Mouse (Mus musculus) cerebellum, postnatal 10 days (tissue): ENCODE data around the gene Olfr1359.

Experiments
- DNase-seq, 2 experiments: peaks; one replicate each; pipeline ENCODE4 v3.0.0; 2021; ENCODE audit warnings: mixed read lengths in 2 of 2

The Olfr1359 gene

DNA sequence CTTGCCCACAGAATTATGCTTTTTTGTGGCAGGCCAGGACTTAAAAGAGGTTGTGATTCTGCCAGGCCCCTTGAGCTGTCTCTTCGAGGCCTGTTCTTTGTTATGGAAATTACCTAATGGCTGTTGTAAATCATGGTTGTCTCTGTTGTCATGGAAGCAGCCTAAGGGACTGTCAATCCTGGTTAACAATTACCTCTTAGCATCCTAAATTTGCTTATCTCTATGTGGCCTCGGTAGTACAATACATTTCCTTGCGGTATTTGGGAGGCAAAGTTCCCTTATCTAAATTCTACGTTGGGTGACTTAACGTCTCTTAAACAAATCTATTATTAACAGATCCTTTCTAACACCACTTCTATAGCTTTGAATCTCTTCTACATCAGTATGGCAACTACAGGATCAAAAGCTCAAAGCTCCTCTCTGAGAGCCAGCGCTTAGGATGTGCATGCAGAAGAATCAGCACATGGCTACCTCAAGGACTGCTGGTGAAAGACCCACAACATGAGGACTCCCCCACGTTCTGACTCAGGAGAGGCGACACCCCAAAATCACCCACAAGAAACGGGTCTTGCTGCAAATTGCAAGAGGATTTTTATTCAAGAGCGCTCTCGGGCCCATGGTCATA, 30.1 kb downstream of the Olfr1359 start:
- no peak for DNase-seq

DNA sequence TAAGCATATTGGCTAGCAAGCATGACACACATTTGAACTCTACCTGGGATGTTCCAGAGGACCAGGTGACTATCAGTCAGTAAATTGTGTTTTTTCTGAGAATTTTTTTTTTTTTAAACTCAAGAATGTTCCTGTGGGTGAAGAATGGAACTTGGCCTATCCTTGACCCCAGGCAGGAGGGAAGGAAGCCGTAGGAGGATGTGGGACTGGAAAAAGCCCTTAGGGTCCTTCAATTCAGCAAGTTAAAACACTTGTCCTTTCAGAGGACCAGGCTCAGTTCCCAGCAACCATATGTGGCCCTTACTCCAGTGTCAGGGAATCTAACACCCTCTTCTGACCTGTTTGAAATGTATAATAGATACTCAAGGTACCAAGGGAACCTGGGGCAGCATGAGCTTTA, 31.6 kb downstream of the Olfr1359 start:
- DNase-seq = no peak

DNA sequence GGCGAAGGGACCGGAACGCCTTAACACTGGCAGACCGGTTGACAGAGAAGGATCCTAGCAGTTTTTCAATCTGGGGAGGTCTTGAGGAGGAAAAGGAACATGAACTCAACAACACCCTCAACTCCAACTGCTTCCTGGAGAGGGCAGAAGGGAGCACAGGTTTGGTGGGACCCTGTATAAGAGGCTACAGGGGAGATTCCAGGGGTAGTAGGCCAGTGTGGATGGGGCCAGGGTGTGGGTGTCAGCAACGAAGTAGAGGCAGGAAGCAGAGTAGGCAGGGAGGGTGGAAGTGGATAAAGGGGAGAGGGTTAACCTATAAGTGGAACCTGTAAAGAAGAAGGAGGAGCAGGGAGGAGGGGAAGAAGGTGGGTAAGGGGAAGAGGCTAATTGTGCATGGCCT, 35.6 kb downstream of the Olfr1359 start:
- peak; percentile 28 to 31 for DNase-seq

DNA sequence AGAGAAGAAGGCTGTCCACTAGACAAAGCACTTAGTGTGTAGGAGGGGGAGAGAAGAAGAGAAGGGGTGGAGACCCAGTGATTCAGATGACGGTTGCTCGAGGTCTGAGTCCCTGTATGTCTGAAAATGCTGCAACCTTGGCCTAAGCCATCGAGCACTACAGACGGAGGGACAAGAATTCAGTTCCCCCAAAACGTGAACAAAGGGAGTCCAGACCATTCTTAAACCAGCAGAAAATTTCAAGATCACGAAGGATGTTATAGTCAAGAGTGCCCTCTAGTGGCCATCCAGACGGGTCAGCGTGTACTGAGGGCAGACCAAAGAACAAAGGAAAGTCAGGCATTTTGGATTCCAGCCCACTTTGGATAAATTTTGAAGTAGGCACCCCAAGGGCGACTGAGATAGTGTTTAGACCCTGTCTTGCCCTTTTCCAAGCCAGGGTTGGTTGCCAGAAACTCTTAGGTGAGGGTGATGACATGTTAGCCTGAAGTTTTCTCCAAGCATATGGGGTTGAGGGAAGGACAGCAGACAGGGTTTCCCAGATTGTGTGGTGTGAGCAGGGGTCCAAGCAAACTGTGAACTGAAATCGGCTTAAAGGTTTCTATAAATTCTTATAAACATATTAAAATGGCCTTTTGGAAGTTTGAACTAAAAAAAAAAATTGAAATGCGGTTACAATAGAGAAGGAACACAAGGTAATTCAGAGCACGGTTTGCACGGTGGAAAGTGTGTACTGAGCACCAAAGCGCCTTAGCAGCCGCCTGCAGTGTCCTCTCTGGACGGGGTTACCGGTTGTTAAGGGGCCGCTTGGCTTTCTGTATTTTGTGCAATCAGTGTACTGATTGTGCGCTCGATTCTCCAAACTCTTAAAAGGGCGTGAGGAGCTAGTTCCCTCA, 36.3 kb downstream of the Olfr1359 start:
- peak; percentile 91 to 96 for DNase-seq

DNA sequence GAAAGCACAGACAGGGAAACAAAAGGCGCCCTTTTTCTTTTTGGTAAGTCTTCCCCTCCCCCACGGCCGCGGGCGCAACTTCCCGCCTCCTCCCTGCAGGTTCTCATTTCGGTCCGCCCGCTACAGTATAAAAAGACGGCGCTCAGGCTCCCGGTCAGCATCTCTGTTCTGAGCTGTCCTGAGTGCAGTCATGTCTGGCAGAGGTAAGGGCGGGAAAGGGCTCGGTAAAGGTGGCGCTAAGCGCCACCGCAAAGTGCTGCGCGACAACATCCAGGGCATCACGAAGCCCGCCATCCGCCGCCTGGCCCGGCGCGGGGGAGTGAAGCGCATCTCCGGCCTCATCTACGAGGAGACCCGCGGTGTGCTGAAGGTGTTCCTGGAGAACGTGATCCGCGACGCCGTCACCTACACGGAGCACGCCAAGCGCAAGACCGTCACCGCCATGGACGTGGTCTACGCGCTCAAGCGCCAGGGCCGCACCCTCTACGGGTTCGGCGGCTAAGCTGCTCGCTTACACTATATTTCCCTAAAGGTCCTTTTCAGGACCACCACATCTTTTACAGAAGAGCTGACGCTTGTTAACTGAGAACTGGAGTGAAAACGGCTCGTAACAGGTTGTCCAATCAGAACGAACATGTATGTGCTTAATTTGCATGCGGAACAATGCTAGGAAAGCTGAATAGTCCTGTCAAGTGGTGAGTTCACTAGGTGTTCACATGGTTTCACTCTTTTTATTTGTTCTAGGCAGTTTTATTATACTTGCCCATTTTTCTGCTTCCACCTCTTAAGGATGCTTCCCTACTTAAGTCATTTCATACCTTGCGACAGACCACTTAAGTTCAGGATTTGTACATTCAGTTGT, 37.2 kb downstream of the Olfr1359 start, which contains the start of gene Hist1h4j:
TSS of gene Hist1h4j (plus strand) at position 159 of the 862 bp plus-strand sequence.
- peak; percentile 91 to 93 for DNase-seq

DNA sequence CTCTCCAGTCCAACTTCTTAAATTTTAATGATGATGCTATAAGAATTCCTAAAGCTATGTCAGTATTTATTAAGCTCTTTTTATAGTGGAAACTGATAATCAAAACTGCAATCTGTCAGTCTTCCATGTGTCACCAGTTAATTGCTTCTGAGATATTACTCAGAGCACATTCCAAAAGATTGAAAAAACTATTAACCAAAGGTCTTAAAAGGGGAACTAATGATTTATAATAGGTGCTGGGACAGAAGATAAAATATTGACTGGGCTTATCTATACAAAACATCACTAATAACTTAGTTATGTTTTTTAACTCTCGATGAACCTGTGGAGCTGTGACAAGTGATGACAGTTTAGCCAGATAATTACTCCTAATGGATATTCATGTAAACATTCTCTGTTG, 47.1 kb downstream of the Olfr1359 start:
- DNase-seq = no peak

DNA sequence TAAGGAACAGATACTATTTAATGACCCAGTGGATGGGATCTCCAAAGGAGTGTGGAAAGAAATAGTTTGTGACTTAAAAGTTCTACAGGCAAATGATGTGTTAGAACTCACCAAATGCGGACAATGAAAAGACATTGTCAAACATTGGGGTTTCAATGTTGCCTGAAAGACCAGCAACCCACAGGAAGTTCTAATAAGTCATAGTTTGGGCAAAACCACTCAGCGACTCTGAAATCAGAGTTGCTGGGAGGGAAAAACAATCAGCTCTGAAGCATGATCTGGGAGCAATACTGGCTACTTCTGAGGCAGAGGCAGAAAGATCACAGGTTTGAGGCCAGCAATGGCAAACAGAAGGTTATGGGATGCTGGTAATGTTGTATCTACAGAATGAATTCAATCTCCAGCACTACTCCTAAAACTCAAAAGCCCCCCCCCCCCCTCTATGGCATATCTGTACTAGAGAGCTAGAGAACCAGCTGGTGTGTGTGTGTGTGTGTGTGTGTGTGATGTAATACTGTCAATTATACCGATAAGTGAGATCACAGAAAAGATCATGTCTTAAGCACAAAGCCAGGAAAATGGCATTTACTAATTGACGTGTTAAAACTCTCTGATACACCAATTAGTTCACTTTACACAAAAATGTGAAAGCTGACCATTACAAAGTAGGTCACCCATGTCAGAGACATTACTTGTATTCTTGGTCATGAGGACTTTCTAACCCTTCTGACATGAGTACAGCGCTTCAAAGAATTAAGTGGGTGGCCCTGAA, 51.7 kb downstream of the Olfr1359 start:
- DNase-seq = peak in 1 of 2 experiments; percentile 10

DNA sequence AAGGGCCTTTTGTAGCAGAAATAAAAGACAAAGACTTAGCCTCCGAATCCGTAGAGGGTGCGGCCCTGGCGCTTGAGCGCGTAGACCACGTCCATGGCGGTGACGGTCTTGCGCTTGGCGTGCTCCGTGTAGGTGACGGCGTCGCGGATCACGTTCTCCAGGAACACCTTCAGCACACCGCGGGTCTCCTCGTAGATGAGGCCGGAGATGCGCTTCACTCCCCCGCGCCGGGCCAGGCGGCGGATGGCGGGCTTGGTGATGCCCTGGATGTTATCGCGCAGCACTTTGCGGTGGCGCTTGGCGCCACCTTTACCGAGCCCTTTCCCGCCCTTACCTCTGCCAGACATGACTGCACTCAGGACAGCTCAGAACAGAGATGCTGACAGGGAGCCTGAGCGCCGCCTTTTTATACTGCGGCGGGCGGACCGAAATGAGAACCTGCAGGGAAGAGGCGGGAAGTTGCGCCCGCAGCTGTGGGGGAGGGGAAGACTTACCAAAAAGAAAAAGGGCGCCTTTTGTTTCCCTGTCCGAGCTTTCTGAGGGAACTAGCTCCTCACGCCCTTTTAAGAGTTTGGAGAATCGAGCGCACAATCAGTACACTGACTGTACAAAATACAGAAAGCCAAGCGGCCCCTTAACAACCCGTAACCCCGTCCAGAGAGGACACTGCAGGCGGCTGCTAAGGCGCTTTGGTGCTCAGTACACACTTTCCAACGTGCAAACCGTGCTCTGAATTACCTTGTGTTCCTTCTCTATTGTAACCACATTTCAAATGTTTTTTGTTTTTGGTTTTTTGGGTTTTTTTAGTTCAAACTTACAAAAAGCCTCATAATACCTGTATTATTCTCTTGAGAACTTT, 52.5 kb downstream of the Olfr1359 start, which contains the start of gene Hist1h4k:
TSS of gene Hist1h4k (minus strand) at position 347 of the 859 bp plus-strand sequence.
- DNase-seq = peak; percentile 98

DNA sequence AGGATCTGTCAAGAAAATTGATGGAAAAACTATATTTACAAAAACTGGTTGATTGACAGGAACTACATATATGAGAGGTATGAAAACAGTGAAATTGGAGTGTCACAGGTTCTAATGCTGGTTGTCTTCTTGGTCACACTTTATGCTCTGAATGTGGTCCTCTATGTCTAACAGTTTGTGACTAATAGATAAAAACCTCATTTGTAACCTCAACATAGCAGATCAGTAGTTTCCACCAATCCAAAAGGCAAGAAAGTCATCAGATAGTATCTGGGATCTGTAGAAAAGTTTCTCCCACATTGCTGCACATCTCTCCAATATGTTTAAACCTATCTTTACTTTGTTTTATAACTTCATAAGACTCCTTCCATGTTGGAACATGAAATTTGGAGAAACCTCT, 53.5 kb downstream of the Olfr1359 start:
- no peak for DNase-seq

DNA sequence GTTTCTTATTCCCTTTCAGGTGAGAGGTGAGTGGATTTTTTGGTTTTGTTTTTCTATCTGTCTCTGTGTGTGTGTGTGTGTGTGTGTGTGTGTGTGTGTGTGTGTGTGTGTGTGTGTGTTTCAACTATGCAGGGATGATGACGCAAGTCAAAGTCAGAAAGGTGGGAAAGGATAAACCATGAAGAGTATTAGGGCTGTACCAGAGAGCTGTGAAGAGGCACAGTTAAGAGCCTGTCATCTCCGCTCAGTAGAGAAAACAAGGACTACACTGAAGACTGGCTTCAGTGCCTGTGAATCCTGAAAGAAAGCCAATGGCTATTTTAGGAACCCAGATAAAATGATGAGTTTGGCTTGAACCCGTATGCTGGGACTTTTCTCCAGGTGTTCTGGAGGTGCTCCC, 53.9 kb downstream of the Olfr1359 start:
- DNase-seq = no peak

DNA sequence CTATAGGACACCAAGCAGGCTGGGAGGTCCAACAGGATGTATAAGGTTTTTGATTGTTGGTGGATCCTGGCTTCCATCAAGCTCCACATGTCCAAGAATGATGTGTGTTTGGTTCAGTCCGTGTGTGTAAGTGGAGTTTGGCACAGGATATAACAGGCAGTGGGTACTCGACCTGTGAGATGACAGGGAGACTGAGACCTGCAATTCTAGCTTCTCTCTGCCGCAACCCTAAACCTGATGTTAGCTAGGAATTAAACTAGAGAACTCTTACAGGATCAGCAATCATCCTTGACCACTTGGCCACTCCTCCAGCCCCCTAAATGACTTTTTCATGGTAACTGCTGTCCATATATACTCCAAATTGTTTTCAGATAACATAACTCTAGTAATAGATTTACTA, 54.4 kb downstream of the Olfr1359 start:
- no peak for DNase-seq

DNA sequence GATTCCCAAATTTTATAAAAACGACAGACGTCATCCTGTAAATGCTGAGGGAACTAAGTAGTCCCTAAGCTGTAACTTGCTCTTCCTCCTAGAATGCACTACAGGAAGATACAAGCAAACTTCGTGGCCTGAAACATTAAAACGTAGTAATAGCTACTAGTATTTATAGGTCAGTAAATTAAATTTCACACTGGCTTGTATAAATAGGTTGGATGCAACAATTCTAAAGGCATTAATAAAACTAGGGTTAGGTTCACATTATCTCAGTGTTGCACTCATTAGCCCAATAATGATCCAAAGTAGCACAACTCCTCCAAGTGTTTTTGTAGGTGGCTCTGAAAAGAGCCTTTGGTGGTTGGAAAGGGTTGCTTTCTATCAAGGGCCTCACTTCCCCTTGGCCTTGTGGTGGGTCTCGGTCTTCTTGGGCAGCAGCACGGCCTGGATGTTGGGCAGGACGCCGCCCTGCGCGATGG, 55.2 kb downstream of the Olfr1359 start:
- DNase-seq = no peak

DNA sequence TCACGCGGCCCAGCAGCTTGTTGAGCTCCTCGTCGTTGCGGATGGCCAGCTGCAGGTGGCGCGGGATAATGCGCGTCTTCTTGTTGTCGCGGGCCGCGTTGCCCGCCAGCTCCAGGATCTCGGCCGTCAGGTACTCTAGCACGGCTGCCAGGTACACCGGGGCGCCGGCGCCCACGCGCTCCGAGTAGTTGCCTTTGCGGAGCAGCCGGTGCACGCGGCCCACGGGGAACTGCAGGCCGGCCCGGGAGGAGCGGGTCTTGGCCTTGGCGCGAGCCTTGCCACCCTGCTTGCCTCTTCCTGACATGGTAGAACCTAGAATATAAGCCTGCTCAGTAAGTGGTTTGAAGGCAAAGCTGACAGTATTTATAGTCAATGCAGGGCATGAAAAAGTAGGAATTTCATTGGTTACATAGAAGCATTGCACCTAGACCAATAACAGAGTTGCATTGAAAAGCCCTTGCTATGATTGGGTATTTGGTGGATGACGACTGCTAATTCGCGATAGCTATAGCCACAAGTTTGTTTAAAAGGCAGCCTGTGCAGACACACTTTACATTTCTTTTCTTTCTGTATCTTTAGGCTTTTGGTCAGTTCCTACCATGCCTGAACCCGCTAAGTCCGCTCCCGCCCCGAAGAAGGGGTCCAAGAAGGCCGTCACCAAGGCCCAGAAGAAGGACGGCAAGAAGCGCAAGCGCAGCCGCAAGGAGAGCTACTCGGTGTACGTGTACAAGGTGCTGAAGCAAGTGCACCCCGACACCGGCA, 55.8 kb downstream of the Olfr1359 start, which contains the start of the genes Hist1h2ak and Hist1h2bn:
TSS of gene Hist1h2ak (minus strand) at position 304 of the 762 bp plus-strand sequence.
TSS of gene Hist1h2bn (plus strand) at position 600 of the 762 bp plus-strand sequence.
- peak; percentile 71 to 77 for DNase-seq

DNA sequence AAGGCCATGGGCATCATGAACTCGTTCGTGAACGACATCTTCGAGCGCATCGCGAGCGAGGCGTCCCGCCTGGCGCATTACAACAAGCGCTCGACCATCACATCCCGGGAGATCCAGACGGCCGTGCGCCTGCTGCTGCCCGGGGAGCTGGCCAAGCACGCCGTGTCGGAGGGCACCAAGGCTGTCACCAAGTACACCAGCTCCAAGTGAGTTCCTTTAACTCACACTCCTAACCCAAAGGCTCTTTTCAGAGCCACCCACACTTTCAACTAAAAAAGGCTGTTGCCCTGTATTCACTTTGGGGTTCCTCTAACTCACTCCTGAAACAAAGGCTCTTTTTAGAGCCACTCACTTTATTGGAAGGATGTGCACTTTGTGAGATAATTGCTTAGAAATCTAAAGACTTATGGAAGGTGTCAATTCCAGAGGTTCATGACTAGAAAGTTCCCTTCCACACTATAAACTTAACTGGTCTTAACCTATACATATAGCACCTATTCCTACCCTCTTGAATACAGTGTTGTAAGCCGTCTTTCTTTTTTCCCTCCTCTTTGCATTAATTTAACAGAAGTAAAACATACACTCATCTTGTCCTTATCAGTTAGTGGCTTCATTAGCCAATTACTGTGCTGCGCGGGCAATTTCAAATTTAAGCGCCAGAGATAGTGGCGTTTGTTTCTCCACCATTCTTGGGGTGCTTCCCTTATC, 56.5 kb downstream of the Olfr1359 start:
- DNase-seq = peak; percentile 57

DNA sequence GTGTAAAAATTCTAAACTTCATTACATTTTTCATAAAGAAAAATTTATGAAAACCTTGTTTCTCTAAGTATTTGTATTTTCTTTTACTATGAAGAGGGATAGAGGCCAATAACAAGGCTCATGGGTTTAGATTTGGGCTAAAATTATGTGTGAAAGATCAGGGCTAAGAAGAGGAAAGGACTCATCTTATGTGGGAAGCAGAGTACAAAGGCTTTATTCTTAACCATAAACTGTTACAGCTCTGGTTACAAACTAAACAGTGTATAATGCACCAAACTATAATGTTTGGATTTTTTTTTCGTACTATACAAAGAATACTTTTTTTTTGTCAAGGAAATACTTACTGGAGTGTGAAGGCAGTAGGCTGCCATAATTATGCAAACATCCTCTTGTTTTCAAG, 57.8 kb downstream of the Olfr1359 start:
- no peak for DNase-seq
